Mouse (Mus musculus) kidney, adult 2 months (tissue): ENCODE measurements around the gene Phactr1.

Experiments
- CTCF ChIP-seq: fragments of 200-500 bp; conservative IDR thresholded peaks from 2 replicates; pipeline ENCODE4 v1.5.1; 2011; ENCODE audit warnings: low read depth, mild to moderate bottlenecking, control low read depth, low read length, moderate library complexity, mixed read lengths; ENCODE audit not compliant: insufficient read depth, insufficient read length
- POLR2A ChIP-seq: fragments of 200-500 bp; IDR thresholded peaks from one replicate; pipeline ENCODE4 v1.6.1; 2011; ENCODE audit warnings: low read depth, low read length, control low read depth

DNA sequence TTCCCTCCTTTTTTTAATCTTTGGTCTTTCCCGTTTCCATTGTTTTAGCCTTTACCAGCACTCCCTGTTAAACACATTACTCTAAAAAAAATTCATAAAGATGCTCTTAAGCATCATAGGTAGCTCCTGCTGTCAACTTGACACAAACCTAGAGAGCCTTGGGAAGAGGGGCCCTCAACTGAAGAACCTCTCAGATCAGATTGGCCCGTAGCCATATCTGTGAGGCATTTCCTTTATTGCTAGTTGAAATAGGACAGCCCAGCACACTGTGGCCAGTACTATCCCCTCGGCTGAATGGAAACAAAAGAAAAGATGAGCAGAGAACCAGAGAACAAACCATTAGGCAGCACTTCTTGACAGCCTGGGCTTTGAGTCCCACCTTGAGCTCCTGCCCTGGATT is 313.9 kb downstream of the Phactr1 start:
- no peak for TF ChIP-seq CTCF
- TF ChIP-seq POLR2A: no peak
